Mouse (Mus musculus): ENCODE data around the gene Olfr619. TPM values are rescaled to one million over a fixed set of nuclear protein-coding genes. Genes with fewer than 3 reads are reported as not detected.

Olfr619 gene
- polyA plus RNA-seq, 1 experiment from 2014 or later = not detected

- Histone ChIP-seq H3K27me3 (replicated peaks; ENCODE audit: control insufficient read depth, insufficient read depth, low read length) (no peaks in the 10 kb centered on the region), H3K4me3 (ENCODE audit: low read depth, low read length) (no peak overlapping the region), H3K27ac (ENCODE audit: low read depth, low read length) (no peak overlapping the region), H3K4me2 (no peak overlapping the region), H3K36me3 (ENCODE audit: control insufficient read depth, insufficient read depth, low read length) (no peaks in the 10 kb centered on the region), H3K9ac (ENCODE audit: low read depth, low read length) (no peak overlapping the region), H3K9me3 (ENCODE audit: control insufficient read depth, low read length) (no peaks in the 10 kb centered on the region), H3K4me1 (replicated peaks; ENCODE audit: control insufficient read depth, insufficient read depth, low read length) (no peaks in the 10 kb centered on the region)
- ATAC-seq (replicated peaks; ENCODE audit: low FRiP score) (no peak), DNase-seq (ENCODE audit: low spot score) (no peak)
- WGBS = 71% methylated on average over 4 of the region's 4 CpGs
Measured at GRCm38 (mm10) chr7:103644070-103644469, 43.7 kb downstream of the Olfr619 start.

Small RNA genes within 50 kb of the gene (microRNA-seq; reads per million reads assigned to microRNA genes)
- gene Gm26506 (ENCODE audit: borderline number of aligned reads) = not detected

Other genes starting within 250 kb of the Olfr619 start
- not detected in 2 replicates for gene Olfr601, start 237.9 kb upstream of the Olfr619 start, polyA plus RNA-seq (2014; fragmentation: Nextera tagmentation; extraction: Ambion mirVana)
- not detected in 2 replicates for gene Olfr603, start 214.4 kb upstream of the Olfr619 start, polyA plus RNA-seq (2014; fragmentation: Nextera tagmentation; extraction: Ambion mirVana)
- not detected in 2 replicates for gene Usp17lc, start 185.5 kb upstream of the Olfr619 start, polyA plus RNA-seq (2014; fragmentation: Nextera tagmentation; extraction: Ambion mirVana)
- gene Olfr605, start 155.1 kb upstream of the Olfr619 start, polyA plus RNA-seq (2014; fragmentation: Nextera tagmentation; extraction: Ambion mirVana) = not detected in 2 replicates
- gene Olfr606, start 151.5 kb upstream of the Olfr619 start, polyA plus RNA-seq (2014; fragmentation: Nextera tagmentation; extraction: Ambion mirVana) = not detected in 2 replicates
- gene Olfr607, start 136.4 kb upstream of the Olfr619 start, polyA plus RNA-seq (2014; fragmentation: Nextera tagmentation; extraction: Ambion mirVana) = not detected in 2 replicates
- not detected in 2 replicates for gene Olfr608, start 130.7 kb upstream of the Olfr619 start, polyA plus RNA-seq (2014; fragmentation: Nextera tagmentation; extraction: Ambion mirVana)
- gene Olfr609, start 102.5 kb upstream of the Olfr619 start, polyA plus RNA-seq (2014; fragmentation: Nextera tagmentation; extraction: Ambion mirVana) = not detected in 2 replicates
- gene Olfr610, start 88.5 kb upstream of the Olfr619 start, polyA plus RNA-seq (2014; fragmentation: Nextera tagmentation; extraction: Ambion mirVana) = not detected in 2 replicates
- gene Olfr611, start 79.7 kb upstream of the Olfr619 start, polyA plus RNA-seq (2014; fragmentation: Nextera tagmentation; extraction: Ambion mirVana) = not detected in 2 replicates
- gene Olfr612, start 57.9 kb upstream of the Olfr619 start, polyA plus RNA-seq (2014; fragmentation: Nextera tagmentation; extraction: Ambion mirVana) = not detected in 2 replicates
- gene Olfr613, start 52.5 kb upstream of the Olfr619 start, polyA plus RNA-seq (2014; fragmentation: Nextera tagmentation; extraction: Ambion mirVana) = not detected in 2 replicates
- not detected in 2 replicates for gene Olfr615, start 44.5 kb upstream of the Olfr619 start, polyA plus RNA-seq (2014; fragmentation: Nextera tagmentation; extraction: Ambion mirVana)
- not detected in 2 replicates for gene Olfr616, start 31.4 kb upstream of the Olfr619 start, polyA plus RNA-seq (2014; fragmentation: Nextera tagmentation; extraction: Ambion mirVana)
- gene Olfr617, start 27.5 kb upstream of the Olfr619 start, polyA plus RNA-seq (2014; fragmentation: Nextera tagmentation; extraction: Ambion mirVana) = not detected in 2 replicates
- not detected in 2 replicates for gene Olfr618, start 10.5 kb upstream of the Olfr619 start, polyA plus RNA-seq (2014; fragmentation: Nextera tagmentation; extraction: Ambion mirVana)
- not detected in 2 replicates for gene Olfr620, start 12.0 kb downstream of the Olfr619 start, polyA plus RNA-seq (2014; fragmentation: Nextera tagmentation; extraction: Ambion mirVana)
- gene Olfr622, start 42.1 kb downstream of the Olfr619 start, polyA plus RNA-seq (2014; fragmentation: Nextera tagmentation; extraction: Ambion mirVana) = not detected in 2 replicates
- not detected in 2 replicates for gene Olfr623, start 63.1 kb downstream of the Olfr619 start, polyA plus RNA-seq (2014; fragmentation: Nextera tagmentation; extraction: Ambion mirVana)
- 0.04 TPM in 1 of 2 replicates, not detected in the other for gene Olfr624, start 70.6 kb downstream of the Olfr619 start, polyA plus RNA-seq (2014; fragmentation: Nextera tagmentation; extraction: Ambion mirVana)
- not detected in 2 replicates for gene Olfr625-ps1, start 82.1 kb downstream of the Olfr619 start, polyA plus RNA-seq (2014; fragmentation: Nextera tagmentation; extraction: Ambion mirVana)
- gene Olfr243, start 114.1 kb downstream of the Olfr619 start, polyA plus RNA-seq (2014; fragmentation: Nextera tagmentation; extraction: Ambion mirVana) = not detected in 2 replicates
- not detected in 2 replicates for gene Olfr628, start 129.8 kb downstream of the Olfr619 start, polyA plus RNA-seq (2014; fragmentation: Nextera tagmentation; extraction: Ambion mirVana)
- gene Olfr629, start 144.4 kb downstream of the Olfr619 start, polyA plus RNA-seq (2014; fragmentation: Nextera tagmentation; extraction: Ambion mirVana) = not detected in 2 replicates
- gene Olfr630, start 156.8 kb downstream of the Olfr619 start, polyA plus RNA-seq (2014; fragmentation: Nextera tagmentation; extraction: Ambion mirVana) = not detected in 2 replicates
- gene Olfr69, start 171.0 kb downstream of the Olfr619 start, polyA plus RNA-seq (2014; fragmentation: Nextera tagmentation; extraction: Ambion mirVana) = not detected in 2 replicates
- gene Olfr68, start 179.1 kb downstream of the Olfr619 start, polyA plus RNA-seq (2014; fragmentation: Nextera tagmentation; extraction: Ambion mirVana) = not detected in 2 replicates
- gene Olfr67, start 191.2 kb downstream of the Olfr619 start, polyA plus RNA-seq (2014; fragmentation: Nextera tagmentation; extraction: Ambion mirVana) = not detected in 2 replicates
- 7,398 and 7,943 TPM in 2 replicates for gene Hbb-bt, start 213.4 kb downstream of the Olfr619 start, polyA plus RNA-seq (2014; fragmentation: Nextera tagmentation; extraction: Ambion mirVana)
- gene Hbb-bs, start 227.5 kb downstream of the Olfr619 start, polyA plus RNA-seq (2014; fragmentation: Nextera tagmentation; extraction: Ambion mirVana) = 9,439 and 11,024 TPM in 2 replicates
- not detected in 2 replicates for gene Hbb-bh2, start 239.9 kb downstream of the Olfr619 start, polyA plus RNA-seq (2014; fragmentation: Nextera tagmentation; extraction: Ambion mirVana)
- gene Hbb-bh1, start 242.6 kb downstream of the Olfr619 start, polyA plus RNA-seq (2014; fragmentation: Nextera tagmentation; extraction: Ambion mirVana) = 4,066 and 4,428 TPM in 2 replicates